Mouse (Mus musculus) heart, adult 2 months (tissue): ENCODE measurements around the gene Duxbl3.

Experiments used
- EP300 ChIP-seq: fragments of 200-500 bp; IDR thresholded peaks from 2 replicates; pipeline ENCODE4 v1.6.1; 2011; ENCODE audit warnings: low read depth, low read length, control low read depth; ENCODE audit not compliant: insufficient read depth
- POLR2A ChIP-seq: fragments of 200-500 bp; IDR thresholded peaks from 2 replicates; pipeline ENCODE4 v1.6.1; 2011; ENCODE audit warnings: mild to moderate bottlenecking, low read depth, low read length, control low read depth; ENCODE audit not compliant: insufficient read depth

DNA sequence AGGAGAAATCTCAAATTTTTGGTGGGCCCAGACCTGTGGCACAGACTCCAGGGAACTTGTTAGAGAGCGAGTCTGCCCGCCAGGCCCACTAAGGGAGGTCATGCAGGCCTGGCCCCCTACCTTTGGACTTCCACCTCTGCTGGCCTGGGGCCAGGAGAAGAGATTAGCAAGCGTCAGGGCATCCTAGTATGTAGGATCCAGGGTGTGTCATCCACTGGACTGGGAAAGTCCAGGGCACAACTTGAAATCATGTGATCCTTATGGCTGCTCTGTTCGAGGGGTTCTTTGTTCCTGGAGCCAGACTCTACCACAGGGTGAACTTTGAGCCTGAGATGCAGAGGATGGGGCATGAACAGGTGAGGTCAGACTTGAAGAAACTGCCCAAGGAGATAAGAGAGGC is 39.3 kb downstream of the Duxbl3 start:
- TF ChIP-seq EP300 (no peak), POLR2A (no peak)
